Mouse (Mus musculus): ENCODE measurements at regions not wholly inside any gene's neighbourhood (a gene's known extent, or its start where the extent isn't known, plus 50 kb on each side); places are given as distances from the start of the nearest gene placed in this dataset.

GRCm38 (mm10) chr15:17204739-17205138 is 476.2 kb downstream of the Cdh9 start:
- Histone ChIP-seq H3K9ac (ENCODE audit: control insufficient read depth, low read depth, low read length, poor library complexity, severe bottlenecking) (no peak overlapping the region), H3K4me1 (ENCODE audit: control insufficient read depth in 1 of 2, insufficient read depth in 2 of 2, low read length in 2 of 2) (peaks cover 0 to 16% of the 10 kb centered on the region in 2 experiments; a peak in 2 of 4 replicates), H3K36me3 (ENCODE audit: control insufficient read depth in 1 of 2, insufficient read depth in 2 of 2, low read length in 2 of 2) (peaks cover 0 to 7% of the 10 kb centered on the region in 2 experiments; a peak in 2 of 4 replicates), H3K9me3 (replicated peaks; ENCODE audit: insufficient read depth, low read length) (no peaks in the 10 kb centered on the region), H3K27me3 (ENCODE audit: control insufficient read depth in 1 of 2, insufficient read depth in 2 of 2, low read length in 2 of 2) (no peaks in the 10 kb centered on the region), H3K4me3 (ENCODE audit: control insufficient read depth in 1 of 2, insufficient read depth in 1 of 2, low read depth in 2 of 2, low read length in 2 of 2) (no peak overlapping the region), H3K79me2 (ENCODE audit: control insufficient read depth, insufficient read depth, low read length, poor library complexity) (no peaks in the 10 kb centered on the region), H3K27ac (ENCODE audit: control insufficient read depth, low read depth, low read length) (no peak overlapping the region; the same call in 1 of the 2 replicates)
- TF ChIP-seq MAX (IDR thresholded peaks at IDR 0.05; ENCODE audit: low read length) (no peak), USF1 (IDR thresholded peaks at IDR 0.05; ENCODE audit: low read depth, low read length) (no peak), RAD21 (IDR thresholded peaks at IDR 0.05; ENCODE audit: low read depth, low read length) (no peak), CTCF (IDR thresholded peaks at IDR 0.05 in 2 of 3, conservative IDR thresholded peaks at IDR 0.05 in 1 of 3; ENCODE audit: control insufficient read depth in 1 of 3, insufficient read depth in 1 of 3, low read depth in 2 of 3, low read length in 3 of 3, poor library complexity in 1 of 3, severe bottlenecking in 1 of 3) (no peak), KAT2A (conservative IDR thresholded peaks at IDR 0.05; ENCODE audit: low read depth, low read length) (no peak; the same call in 1 of the 2 replicates), MYB (IDR thresholded peaks at IDR 0.05; ENCODE audit: low read depth, low read length) (no peak), GABPA (IDR thresholded peaks at IDR 0.05; ENCODE audit: low read depth, low read length) (no peak), ZNF384 (IDR thresholded peaks at IDR 0.05; ENCODE audit: low read depth, low read length) (no peak), BHLHE40 (IDR thresholded peaks at IDR 0.05; ENCODE audit: borderline replicate concordance, low read depth, low read length) (0 out of 2 replicates have a peak, but pooled peaks have one; percentile 8), SMC3 (IDR thresholded peaks at IDR 0.05; ENCODE audit: low read depth, low read length) (peak; percentile 13; the same call in 1 of the 2 replicates), GATA1 (IDR thresholded peaks at IDR 0.05; ENCODE audit: low read depth, low read length) (peak; percentile 94), MAFK (IDR thresholded peaks at IDR 0.05; ENCODE audit: borderline replicate concordance, low read depth, low read length) (no peak), ZC3H11A (IDR thresholded peaks at IDR 0.05; ENCODE audit: low read depth, low read length) (no peak), CHD2 (IDR thresholded peaks at IDR 0.05; ENCODE audit: low read length) (no peak), UBTF (IDR thresholded peaks at IDR 0.05; ENCODE audit: borderline replicate concordance, insufficient read depth, low read depth, low read length) (no peak), NRF1 (IDR thresholded peaks at IDR 0.05; ENCODE audit: insufficient read depth, low read depth, low read length, poor library complexity, severe bottlenecking) (no peak), TCF12 (IDR thresholded peaks at IDR 0.05; ENCODE audit: low read depth, low read length) (peak; percentile 98), E2F4 (IDR thresholded peaks at IDR 0.05; ENCODE audit: borderline replicate concordance, low read depth, low read length) (no peak), JUND (IDR thresholded peaks at IDR 0.05; ENCODE audit: low read depth, low read length) (no peak), EP300 (IDR thresholded peaks at IDR 0.05; ENCODE audit: low read depth in 1 of 2, low read length in 2 of 2) (peak; percentile 96 to 97), TAL1 (IDR thresholded peaks at IDR 0.05; ENCODE audit: low read length) (peak; percentile 95), ELF1 (IDR thresholded peaks at IDR 0.05; ENCODE audit: low read depth, low read length) (no peak), MXI1 (IDR thresholded peaks at IDR 0.05; ENCODE audit: low read depth, low read length) (peak; percentile 57; the same call in 1 of the 2 replicates), HCFC1 (IDR thresholded peaks at IDR 0.05; ENCODE audit: low read depth, low read length) (no peak), MYC (IDR thresholded peaks at IDR 0.05; ENCODE audit: low read depth, low read length) (no peak), POLR2AphosphoS2 (IDR thresholded peaks at IDR 0.05; ENCODE audit: low read length) (no peak; the same call in 1 of the 2 replicates), RCOR1 (IDR thresholded peaks at IDR 0.05; ENCODE audit: low read depth, low read length) (peak; percentile 70; the same call in 1 of the 2 replicates), ETS1 (IDR thresholded peaks at IDR 0.05; ENCODE audit: low read depth, low read length) (peak; percentile 87), USF2 (IDR thresholded peaks at IDR 0.05; ENCODE audit: borderline replicate concordance in 1 of 2, insufficient read depth in 1 of 2, low read depth in 1 of 2, low read length in 2 of 2) (no peak), ZMIZ1 (IDR thresholded peaks at IDR 0.05; ENCODE audit: low read depth, low read length) (no peak), SIN3A (IDR thresholded peaks at IDR 0.05; ENCODE audit: low read length) (peak; percentile 43; the same call in 1 of the 2 replicates), POLR2A (IDR thresholded peaks at IDR 0.05; ENCODE audit: control insufficient read depth in 1 of 2, insufficient read depth in 1 of 2, low read depth in 1 of 2, low read length in 2 of 2, poor library complexity in 1 of 2) (no peak)
- DNase-seq (ENCODE audit: low read depth, low spot score) = peak; percentile 89
